Mouse (Mus musculus): ENCODE results near the gene Sh3pxd2a.

Gene Sh3pxd2a

DNA sequence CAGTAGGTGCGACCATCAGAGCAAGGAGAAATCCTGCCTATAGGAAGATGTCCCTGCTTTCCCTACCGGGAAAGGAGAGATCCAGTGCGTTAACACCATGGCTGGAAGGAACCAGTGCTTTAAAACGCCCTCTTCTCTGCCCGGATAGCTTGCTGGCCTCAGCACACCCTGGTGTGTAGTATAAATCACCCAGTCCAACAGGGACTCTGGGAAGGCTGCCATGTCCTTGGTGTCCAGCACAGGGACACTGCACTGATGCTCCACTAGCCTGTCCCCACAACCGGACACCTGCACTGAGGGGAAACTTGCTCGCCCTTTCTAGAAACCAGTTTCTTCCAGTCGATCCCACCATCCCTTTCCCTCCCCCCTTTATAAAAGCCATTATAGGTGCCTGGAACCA lies 28.0 kb downstream of the Sh3pxd2a start:
- peak; percentile 96 for DNase-seq

- no peak for DNase-seq
These were observed 29.5 kb downstream of the Sh3pxd2a start for GRCm38 (mm10) chr19:47434655-47435054.

GRCm38 (mm10) chr19:47432339-47432738 lies 31.9 kb downstream of the Sh3pxd2a start:
- DNase-seq, result peak; percentile 98

- no peak for DNase-seq
These were observed 32.8 kb downstream of the Sh3pxd2a start for GRCm38 (mm10) chr19:47431189-47431931.

DNA sequence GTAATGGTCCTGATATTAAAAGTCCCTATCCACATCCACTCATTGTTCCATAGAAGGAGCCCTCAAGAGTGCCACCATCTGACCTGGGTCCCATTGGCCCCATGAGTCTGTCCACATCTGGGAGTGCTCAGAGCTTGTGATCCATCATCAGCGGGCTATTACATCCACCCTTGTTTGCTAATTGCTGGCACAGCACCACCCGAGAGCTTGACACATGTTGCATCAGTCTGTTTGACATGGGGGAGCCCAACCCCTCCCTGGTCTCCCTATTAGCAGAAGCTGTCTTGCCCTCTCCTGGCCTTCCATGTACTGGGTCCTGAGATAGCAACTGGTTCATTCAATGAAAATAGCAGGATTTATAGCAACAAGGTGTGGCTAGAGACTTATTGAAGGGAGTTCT lies 34.0 kb downstream of the Sh3pxd2a start:
- peak; percentile 94 for DNase-seq

- peak; percentile 95 for DNase-seq
These were observed 35.0 kb downstream of the Sh3pxd2a start for GRCm38 (mm10) chr19:47429245-47429644.

DNA sequence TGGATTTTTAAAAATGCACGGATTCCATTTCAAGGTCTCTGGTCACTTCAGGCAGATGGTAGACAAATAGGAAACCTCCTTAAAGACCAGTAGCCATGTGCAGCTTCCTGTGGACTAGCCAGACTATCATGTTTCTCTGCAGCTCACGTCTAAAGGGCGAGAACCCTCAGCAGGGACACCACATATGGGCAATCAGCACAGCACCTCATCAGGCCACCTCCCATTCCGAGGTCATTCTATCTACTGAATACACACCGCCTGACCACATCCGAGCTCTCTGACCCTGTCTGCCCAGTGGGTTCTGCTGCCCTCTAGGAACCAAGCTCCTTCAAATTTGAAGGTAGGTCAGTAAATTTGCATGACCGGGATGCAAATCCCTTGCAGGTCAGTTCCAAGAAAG lies 35.4 kb downstream of the Sh3pxd2a start:
- DNase-seq, result peak; percentile 95

DNA sequence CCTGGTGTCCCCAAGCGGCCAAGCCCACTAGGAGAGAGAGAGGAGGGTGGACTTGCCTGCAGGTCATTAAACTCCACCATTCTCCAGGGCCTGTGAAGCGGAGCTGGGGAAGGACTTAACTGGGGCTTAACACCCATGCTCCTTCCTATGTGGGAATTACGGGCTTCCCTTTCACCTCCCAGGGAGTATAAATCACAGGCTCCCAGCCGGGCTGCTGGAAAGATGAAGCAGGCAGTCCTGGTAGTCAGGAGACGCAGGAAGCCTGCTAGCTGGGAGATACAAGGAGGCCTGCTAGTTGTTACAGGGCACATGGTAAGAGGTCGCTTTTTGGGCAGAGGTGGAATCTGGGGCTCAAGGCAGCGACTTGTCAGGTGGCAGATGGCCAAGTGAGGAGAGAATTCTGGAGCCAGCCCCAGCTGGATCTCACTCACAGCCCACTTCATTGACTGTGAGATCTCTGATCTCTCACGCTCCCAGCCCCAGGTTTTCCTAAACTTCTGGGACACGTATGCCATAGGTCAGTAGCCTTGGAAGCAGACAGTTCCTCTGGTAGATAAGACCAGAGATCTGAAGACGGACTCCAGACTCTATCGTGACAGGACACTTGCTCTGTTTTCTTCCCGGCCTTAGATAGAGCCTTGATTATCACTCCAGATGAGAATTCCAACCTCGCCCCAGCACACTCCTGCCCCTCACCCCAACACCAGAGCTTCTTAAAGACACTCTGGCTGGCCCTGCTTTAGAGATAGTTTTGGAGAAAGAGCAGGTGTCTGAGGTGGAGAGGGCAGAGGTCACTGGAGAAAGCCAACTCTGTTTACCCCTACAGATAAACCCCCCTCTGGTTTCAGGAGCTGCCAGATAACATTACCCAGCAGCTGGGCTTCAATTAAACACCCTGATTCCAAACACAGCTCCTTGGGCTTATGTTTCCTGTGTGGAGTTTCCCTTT lies 36.1 kb downstream of the Sh3pxd2a start:
- DNase-seq, result peak; percentile 96

GRCm38 (mm10) chr19:47423632-47424031 lies 40.6 kb downstream of the Sh3pxd2a start:
- DNase-seq, result no peak

- peak; percentile 92 for DNase-seq
These were observed 42.9 kb downstream of the Sh3pxd2a start for GRCm38 (mm10) chr19:47421128-47421898.

DNA sequence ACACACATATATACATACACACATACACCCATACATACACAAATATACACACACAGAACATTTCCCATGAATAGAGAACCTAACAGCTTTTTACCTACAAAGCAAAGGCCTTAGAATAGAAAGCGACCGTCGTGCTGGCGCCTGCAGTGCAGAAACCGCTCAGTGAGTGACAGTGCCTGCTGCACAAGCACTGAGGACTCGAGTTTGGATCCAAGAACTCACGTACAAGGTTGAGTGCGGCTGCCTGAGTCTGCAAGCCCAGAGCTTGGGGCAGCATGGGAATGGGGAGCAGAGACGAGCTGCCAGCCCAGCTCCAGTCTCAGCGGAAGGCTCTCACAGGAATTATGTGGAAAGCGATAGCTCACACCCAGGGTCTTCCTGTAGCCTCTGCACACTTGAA lies 43.7 kb downstream of the Sh3pxd2a start:
- no peak for DNase-seq

DNA sequence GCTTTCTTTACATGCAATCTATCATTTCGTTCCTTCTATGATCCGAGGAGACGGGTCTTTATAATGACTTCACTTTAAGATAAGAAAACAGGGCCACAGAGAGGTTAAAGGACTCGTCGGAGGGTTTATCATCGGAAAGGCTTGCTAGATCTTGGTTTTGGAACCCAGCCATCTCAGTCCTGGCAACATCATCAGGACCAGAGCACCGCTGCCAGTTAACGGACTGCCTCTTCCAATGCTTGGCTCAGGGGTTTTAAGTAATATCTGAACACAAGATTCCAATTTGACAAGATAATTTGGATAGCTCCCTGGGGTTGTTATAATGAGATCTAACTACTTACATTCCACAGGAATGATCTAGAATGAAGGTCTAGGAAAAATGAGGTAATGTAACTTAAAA lies 45.0 kb downstream of the Sh3pxd2a start:
- no peak for DNase-seq

GRCm38 (mm10) chr19:47416161-47416560 lies 48.0 kb downstream of the Sh3pxd2a start:
- no peak for DNase-seq

DNA sequence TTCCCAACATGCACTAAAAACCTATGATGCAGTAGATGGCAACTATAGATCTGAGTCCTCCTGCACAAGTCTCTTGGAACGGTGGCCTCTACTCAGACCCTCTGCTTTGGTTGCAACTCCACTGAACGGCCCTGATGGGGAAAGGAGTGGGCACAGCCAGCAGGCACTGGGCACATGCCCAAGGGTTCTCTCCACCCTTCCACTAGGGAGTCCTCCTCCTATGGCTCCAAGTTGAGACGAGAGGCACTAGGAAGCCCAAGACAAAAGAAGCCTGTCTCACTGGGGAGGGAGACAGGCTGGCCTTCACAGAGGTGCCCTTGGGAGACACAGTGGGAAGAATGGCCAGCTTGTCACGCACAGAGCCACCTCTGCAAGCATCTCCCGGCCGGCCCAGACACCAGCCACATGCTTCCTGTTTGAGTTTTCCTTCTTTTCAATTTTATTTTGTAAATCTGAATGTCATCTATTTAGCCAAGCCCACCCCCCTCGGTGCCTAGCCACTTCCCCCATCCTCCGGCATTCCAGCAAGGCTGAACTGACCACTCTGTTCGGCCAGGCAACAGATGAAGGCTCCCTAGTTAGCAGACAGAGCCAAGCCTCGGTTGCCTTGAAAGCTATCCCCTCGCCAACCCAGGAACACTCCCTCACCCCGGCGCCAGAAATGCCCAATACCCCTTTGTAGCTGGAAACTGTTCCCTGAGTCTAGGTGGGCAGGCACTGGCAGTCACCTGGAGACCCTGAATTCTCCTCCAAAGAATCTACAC lies 49.9 kb downstream of the Sh3pxd2a start:
- DNase-seq, result no peak

- no peak for DNase-seq
These were observed 50.7 kb downstream of the Sh3pxd2a start for GRCm38 (mm10) chr19:47413458-47414005.

DNA sequence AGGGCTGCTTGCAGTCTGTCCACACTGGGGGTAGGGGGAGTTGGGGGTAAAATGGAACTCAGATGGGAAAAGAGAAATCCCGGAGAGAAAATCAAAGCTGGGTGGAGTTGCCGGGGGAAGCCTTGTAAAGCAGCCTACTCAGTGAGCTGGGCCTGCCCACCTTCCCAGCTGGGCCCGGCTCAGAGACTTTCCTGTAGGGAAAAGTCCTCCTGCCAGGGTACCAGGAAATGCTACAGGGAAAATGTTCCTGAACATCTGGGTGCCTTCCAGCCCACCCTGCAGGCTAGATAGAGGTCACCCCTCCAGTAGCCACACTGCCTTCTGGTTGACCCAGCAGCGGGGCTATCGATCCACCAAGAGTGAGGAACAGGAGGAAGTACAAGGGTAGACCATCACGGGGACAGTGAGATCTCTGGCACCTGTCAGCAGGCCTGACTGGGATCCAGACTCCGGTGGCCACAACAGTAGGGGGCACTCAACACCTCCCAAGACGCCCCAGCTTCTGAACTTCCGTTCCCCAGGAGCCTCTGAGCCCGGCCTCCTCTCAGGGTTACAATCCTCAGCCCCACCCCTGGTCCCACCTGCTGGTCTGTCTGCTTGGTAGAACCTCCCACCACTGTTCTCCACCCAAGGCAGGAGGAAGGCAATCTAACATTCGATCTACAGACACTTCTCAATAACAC lies 51.5 kb downstream of the Sh3pxd2a start:
- peak; percentile 92 for DNase-seq

GRCm38 (mm10) chr19:47410301-47410700 lies 53.9 kb downstream of the Sh3pxd2a start:
- DNase-seq, result no peak

DNA sequence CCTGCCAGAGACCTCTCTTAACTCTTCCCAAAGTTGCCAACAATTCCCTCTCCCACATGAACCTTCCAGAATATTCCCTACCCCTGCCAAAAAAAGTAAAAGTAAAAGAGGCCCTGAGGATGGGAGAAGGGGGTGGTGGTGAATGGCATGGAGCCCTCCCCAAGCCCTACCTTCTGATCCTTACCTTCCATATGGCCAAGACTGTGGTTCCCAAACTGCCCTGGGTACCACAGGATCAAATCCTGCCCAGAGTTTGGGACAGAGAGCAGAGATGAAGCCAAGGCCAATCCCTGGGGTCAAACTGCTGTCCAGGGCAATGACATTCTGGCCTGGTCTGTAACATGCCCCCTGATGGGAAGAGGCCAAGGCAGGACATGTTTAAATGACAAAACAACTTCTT lies 55.1 kb downstream of the Sh3pxd2a start:
- peak; percentile 90 for DNase-seq

DNA sequence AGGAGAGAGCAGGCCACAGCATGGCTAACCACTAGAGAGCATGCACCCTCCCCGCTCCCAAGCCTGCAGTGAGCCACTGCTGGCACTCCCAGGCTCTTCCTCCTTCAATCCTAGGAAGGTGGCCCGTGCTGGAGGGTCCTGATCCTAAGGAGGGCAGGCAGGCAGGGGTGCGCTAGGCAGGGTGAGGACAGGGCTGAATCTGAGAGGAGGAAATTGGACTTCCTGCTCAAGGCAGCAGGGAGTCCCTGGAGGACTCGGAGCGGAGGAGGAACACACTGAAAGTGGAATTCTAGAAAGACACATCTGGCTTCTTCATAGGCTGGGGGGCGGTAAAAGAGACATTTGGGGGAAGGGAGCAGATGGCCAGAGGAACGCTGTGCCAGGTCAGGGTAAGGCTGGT lies 55.5 kb downstream of the Sh3pxd2a start:
- DNase-seq, result peak; percentile 97

DNA sequence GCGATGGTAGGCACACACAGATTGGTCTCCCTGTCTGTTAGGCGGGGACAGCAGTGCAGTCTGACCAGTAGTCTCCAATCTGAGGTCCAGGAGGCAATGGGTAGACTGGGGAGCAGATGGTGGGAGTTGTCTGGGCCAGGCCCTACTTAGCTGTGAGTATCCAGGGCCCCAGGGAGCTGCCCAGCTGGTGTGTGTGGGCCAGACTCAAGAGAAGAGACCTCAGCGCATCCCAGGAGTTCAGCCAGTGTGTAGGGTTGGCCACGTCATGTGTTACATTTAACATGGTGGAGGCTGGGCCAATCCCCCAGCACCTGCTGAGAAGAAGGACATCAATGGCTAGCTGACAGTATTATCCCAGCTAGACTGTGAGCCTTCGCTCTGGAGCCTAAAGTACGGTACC lies 56.9 kb downstream of the Sh3pxd2a start:
- peak; percentile 91 for DNase-seq

- DNase-seq, result no peak
These were observed 57.7 kb downstream of the Sh3pxd2a start for GRCm38 (mm10) chr19:47406524-47406923.
